Mouse (Mus musculus): Measurements from ENCODE around the gene Dthd1.

DNA sequence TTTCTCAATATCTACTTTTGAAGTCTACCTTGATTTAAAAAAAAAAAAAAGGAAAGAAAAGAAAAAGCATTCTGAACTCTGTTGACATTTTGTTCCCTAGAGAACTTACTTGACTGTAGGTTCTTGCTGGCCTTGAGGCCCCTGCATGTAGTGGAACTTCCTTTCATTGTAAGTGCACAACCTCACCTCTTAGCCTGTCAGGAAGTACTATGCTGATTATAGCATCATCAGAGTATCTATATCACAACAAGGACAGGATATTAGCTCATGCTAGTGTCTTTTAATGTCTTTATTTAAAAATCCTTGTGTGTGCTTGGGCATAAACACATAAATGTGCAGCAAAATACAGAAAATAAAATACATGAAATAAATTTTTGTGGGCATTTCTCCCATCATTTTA is 53.4 kb downstream of the Dthd1 start:
- TF ChIP-seq GATA1 (IDR thresholded peaks at IDR 0.05; ENCODE audit: borderline replicate concordance, low read length), result no peak
- TF ChIP-seq FLI1 (IDR thresholded peaks at IDR 0.05; ENCODE audit: low read length), result no peak
